Mouse (Mus musculus): Measurements from ENCODE around the gene Cd164l2. TPM values are rescaled to one million over a fixed set of nuclear protein-coding genes. Genes with fewer than 3 reads are reported as not detected.

Gene Cd164l2
- polyA plus RNA-seq, 1 experiment from 2014 or later = 3.8 TPM

DNA sequence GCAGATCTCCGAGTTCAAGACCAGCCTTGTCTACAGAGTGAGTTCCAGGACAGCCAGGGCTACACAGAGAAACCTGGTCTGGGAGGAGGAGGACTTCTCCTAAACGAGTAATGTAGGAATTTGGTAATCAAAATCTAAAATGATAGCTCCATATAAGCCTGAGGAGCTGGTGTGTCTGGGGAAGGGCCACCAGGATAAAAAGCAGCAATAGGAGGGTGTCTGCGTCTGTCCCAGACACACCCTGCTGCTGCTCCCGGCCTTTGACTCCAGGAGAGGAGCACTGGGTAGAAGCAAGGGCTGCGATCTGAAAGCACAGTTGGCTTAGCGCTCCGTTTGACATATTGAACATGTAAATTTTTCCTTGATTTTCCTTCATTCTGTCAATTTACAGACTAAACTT, 36.7 kb upstream of the Cd164l2 start:
- Histone ChIP-seq H3K4me2 (ENCODE audit: low read depth, low read length) (no peak overlapping the region), H3K9me3 (ENCODE audit: control insufficient read depth, low read length) (no peaks in the 10 kb centered on the region), H3K27me3 (replicated peaks; ENCODE audit: control insufficient read depth, insufficient read depth, low read length) (no peaks in the 10 kb centered on the region), H3K27ac (replicated peaks; ENCODE audit: low read depth, low read length) (no peak overlapping the region), H3K4me1 (ENCODE audit: control insufficient read depth, insufficient read depth, low read length) (peaks cover 8% of the 10 kb centered on the region), H3K9ac (ENCODE audit: low read depth, low read length) (no peak overlapping the region), H3K36me3 (ENCODE audit: control insufficient read depth, insufficient read depth, low read length) (peaks cover 36% of the 10 kb centered on the region), H3K4me3 (ENCODE audit: low read depth, low read length) (no peak overlapping the region)
- ATAC-seq (ENCODE audit: low read depth) (no peak), DNase-seq (ENCODE audit: low spot score) (no peak)
- WGBS = 86% methylated on average over 7 of the region's 7 CpGs

DNA sequence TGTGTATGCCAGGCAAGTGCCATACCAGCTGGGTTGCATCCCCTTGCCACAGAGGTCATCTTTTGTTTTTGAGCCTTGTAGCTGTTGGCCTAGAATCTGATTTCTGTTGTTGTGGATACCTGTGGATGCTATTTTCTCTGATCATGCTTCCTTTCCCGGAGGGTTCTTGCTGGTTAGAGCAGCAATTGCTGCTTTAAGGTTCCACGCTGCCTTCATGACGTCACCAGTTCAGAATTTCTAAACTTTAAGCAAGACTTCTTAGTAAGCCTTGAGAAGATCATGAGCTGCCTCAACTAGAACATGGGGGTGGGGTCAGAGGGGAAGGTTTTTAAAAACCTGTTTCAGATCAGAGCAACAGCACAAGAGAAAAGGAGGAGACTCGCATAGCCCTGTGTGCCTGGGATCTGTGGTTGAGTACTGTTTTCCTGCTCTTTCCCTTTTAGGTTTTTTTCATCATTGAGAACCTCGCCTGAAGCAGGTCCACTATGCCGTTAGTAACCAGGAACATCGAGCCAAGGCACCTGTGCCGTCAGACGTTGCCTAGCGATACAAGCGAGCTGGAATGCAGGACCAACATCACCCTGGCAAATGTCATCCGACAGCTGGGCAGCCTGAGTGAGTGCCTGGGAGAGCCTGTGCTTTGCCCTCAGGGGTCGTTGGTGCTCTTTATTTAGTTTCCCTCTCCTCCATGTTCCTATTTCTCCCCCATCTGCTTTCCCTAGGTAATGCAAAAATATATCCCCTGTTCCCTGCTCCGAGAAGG, 35.8 kb upstream of the Cd164l2 start:
- H3K36me3 ChIP-seq (ENCODE audit: control insufficient read depth, insufficient read depth, low read length) = peaks cover 42% of the 10 kb centered on the region
- 43% methylated on average over 14 of the region's 14 CpGs for WGBS
- H3K4me1 ChIP-seq (ENCODE audit: control insufficient read depth, insufficient read depth, low read length) = peaks cover 5% of the 10 kb centered on the region; the same call in 1 of the 2 replicates
- ATAC-seq (ENCODE audit: low read depth) = no peak; the same call in 1 of the 2 replicates
- 0 out of 2 replicates have a peak overlapping the region, but pooled peaks have one; percentile 39 for H3K27ac ChIP-seq (replicated peaks; ENCODE audit: low read depth, low read length)
- H3K4me2 ChIP-seq (ENCODE audit: low read depth, low read length) = no peak overlapping the region
- DNase-seq (ENCODE audit: low spot score) = peak; percentile 44
- no peaks in the 10 kb centered on the region for H3K27me3 ChIP-seq (replicated peaks; ENCODE audit: control insufficient read depth, insufficient read depth, low read length)
- 0 out of 2 replicates have a peak overlapping the region, but pooled peaks have one; percentile 8 for H3K9ac ChIP-seq (ENCODE audit: low read depth, low read length)
- no peaks in the 10 kb centered on the region for H3K9me3 ChIP-seq (ENCODE audit: control insufficient read depth, low read length)
- no peak overlapping the region for H3K4me3 ChIP-seq (ENCODE audit: low read depth, low read length)

DNA sequence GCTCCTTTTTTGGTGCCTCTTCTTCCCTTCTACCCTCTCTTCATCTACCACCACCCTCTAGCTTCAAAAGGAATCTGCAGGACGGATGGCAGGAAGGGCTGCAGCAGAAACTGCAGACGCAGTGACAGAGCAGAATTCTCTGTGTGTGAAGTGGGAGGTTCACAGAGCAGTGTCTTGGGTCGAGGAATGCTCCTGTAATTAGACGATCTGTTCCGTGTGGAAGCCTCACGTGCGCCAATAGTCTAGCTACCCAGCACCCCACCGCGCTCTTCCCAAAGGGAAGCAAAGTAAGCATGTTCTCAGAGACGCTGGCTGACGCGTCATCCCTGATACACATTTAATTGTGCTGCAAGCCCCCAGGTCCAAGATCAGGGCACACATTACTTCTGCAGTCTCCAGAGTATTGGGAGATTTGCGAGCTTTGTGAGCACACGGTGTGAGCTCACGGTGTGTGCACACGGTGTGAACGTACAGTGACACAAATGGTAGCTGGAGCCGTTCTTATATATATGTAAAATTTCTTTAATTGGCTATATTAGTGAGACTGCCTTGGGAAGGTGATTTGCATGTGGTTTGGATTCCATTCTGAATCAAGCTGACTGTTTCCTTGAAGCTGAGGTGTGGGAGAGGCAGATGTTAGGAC, 35.0 kb upstream of the Cd164l2 start:
- Histone ChIP-seq H3K4me2 (ENCODE audit: low read depth, low read length) (no peak overlapping the region), H3K4me3 (ENCODE audit: low read depth, low read length) (no peak overlapping the region), H3K4me1 (ENCODE audit: control insufficient read depth, insufficient read depth, low read length) (peaks cover 5% of the 10 kb centered on the region; the same call in 1 of the 2 replicates), H3K9me3 (ENCODE audit: control insufficient read depth, low read length) (no peaks in the 10 kb centered on the region), H3K27ac (replicated peaks; ENCODE audit: low read depth, low read length) (0 out of 2 replicates have a peak overlapping the region, but pooled peaks have one; percentile 39), H3K9ac (ENCODE audit: low read depth, low read length) (0 out of 2 replicates have a peak overlapping the region, but pooled peaks have one; percentile 8), H3K27me3 (replicated peaks; ENCODE audit: control insufficient read depth, insufficient read depth, low read length) (no peaks in the 10 kb centered on the region), H3K36me3 (ENCODE audit: control insufficient read depth, insufficient read depth, low read length) (peaks cover 46% of the 10 kb centered on the region)
- no peak for ATAC-seq (ENCODE audit: low read depth)
- WGBS = 70% methylated on average over 18 of the region's 18 CpGs
- no peak for DNase-seq (ENCODE audit: low spot score)

DNA sequence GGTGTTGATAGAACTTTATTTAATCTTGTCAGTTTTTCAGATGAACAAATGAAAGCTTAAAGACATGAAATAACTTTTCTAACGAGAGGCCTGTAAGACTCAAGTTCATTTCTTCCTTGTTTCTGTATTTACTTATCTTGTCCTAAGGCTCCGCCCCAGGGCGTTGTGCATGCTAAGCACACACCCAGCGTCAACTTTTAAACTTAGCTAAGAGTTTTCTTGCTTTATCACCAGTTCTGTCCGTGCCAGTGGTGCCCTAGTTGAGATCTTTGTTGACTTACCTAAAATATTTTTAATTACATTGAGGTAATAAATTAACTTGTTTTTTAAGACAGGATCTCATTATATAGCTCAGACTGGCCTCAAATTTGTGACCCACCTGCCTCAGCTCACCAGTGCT, 33.6 kb upstream of the Cd164l2 start:
- Histone ChIP-seq H3K27ac (replicated peaks; ENCODE audit: low read depth, low read length) (no peak overlapping the region), H3K9ac (ENCODE audit: low read depth, low read length) (no peak overlapping the region), H3K9me3 (ENCODE audit: control insufficient read depth, low read length) (no peaks in the 10 kb centered on the region), H3K4me2 (ENCODE audit: low read depth, low read length) (no peak overlapping the region), H3K36me3 (ENCODE audit: control insufficient read depth, insufficient read depth, low read length) (peaks cover 46% of the 10 kb centered on the region), H3K4me3 (ENCODE audit: low read depth, low read length) (no peak overlapping the region), H3K4me1 (ENCODE audit: control insufficient read depth, insufficient read depth, low read length) (peaks cover 10% of the 10 kb centered on the region; the same call in 1 of the 2 replicates), H3K27me3 (replicated peaks; ENCODE audit: control insufficient read depth, insufficient read depth, low read length) (no peaks in the 10 kb centered on the region)
- ATAC-seq (ENCODE audit: low read depth) = no peak
- no peak for DNase-seq (ENCODE audit: low spot score)
- 85% methylated on average over 5 of the region's 5 CpGs for WGBS

DNA sequence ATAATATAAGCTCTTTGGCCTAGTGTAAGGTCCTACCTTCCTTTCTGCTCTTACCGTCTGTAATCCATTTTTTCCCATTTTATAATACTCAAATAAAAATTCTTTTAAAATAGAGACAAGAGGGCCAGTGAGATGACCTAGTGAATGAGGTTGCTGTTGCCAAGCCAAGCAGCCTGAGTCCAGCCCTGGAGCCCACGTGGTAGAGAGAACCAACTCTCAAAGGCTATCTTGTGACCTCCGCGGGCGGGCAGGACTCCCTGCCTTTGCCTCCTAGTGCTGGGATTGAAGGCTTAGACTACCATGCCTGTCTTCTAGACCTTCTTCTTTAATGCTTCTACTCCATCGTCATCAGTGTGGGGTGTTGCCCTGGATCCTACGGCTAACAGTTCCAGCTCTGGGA, 32.7 kb upstream of the Cd164l2 start:
- ATAC-seq (ENCODE audit: low read depth) (no peak), DNase-seq (ENCODE audit: low spot score) (no peak)
- H3K9me3 ChIP-seq (ENCODE audit: control insufficient read depth, low read length) = no peaks in the 10 kb centered on the region
- H3K4me3 ChIP-seq (ENCODE audit: low read depth, low read length) = no peak overlapping the region
- H3K36me3 ChIP-seq (ENCODE audit: control insufficient read depth, insufficient read depth, low read length) = peaks cover 46% of the 10 kb centered on the region
- H3K27ac ChIP-seq (replicated peaks; ENCODE audit: low read depth, low read length) = no peak overlapping the region
- WGBS = 97% methylated on average over 7 of the region's 7 CpGs
- no peaks in the 10 kb centered on the region for H3K27me3 ChIP-seq (replicated peaks; ENCODE audit: control insufficient read depth, insufficient read depth, low read length)
- H3K4me1 ChIP-seq (ENCODE audit: control insufficient read depth, insufficient read depth, low read length) = peaks cover 17% of the 10 kb centered on the region
- H3K9ac ChIP-seq (ENCODE audit: low read depth, low read length) = no peak overlapping the region
- no peak overlapping the region for H3K4me2 ChIP-seq (ENCODE audit: low read depth, low read length)

DNA sequence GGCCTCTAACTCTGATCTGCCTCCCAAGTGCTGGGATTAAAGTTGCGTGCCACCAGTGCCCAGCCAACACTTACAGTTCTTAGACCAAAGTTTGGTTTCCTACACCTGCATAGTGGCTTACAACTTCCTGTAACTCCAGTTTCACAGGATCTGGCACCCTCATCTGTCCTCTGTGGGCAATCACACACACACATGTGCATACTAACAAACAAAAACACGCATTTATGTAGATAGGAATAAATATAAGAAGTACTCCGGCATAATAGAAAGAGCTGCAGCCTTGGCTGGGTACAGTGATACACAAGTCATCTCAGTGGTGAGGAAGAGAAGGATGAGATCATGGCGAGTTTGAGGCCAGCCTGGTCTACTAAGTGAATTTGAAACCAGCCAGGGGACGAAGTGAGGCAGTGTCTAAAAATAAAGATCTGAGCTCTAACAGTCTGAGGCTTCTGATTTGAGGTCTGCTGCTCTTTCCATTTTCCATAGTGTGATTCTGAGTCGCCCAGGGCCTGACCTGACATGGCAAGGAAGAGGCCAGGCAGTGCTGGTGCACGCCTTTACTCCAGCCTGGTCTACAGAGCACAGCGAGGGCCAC, 29.4 kb upstream of the Cd164l2 start:
- no peak overlapping the region for H3K27ac ChIP-seq (replicated peaks; ENCODE audit: low read depth, low read length)
- H3K27me3 ChIP-seq (replicated peaks; ENCODE audit: control insufficient read depth, insufficient read depth, low read length) = no peaks in the 10 kb centered on the region
- H3K4me3 ChIP-seq (ENCODE audit: low read depth, low read length) = no peak overlapping the region
- H3K9me3 ChIP-seq (ENCODE audit: control insufficient read depth, low read length) = no peaks in the 10 kb centered on the region
- H3K4me2 ChIP-seq (ENCODE audit: low read depth, low read length) = no peak overlapping the region
- DNase-seq (ENCODE audit: low spot score) (no peak), ATAC-seq (ENCODE audit: low read depth) (no peak)
- H3K9ac ChIP-seq (ENCODE audit: low read depth, low read length) = no peak overlapping the region
- H3K36me3 ChIP-seq (ENCODE audit: control insufficient read depth, insufficient read depth, low read length) = peaks cover 60% of the 10 kb centered on the region
- 92% methylated on average over 8 of the region's 8 CpGs for WGBS
- peaks cover 31% of the 10 kb centered on the region for H3K4me1 ChIP-seq (ENCODE audit: control insufficient read depth, insufficient read depth, low read length)

DNA sequence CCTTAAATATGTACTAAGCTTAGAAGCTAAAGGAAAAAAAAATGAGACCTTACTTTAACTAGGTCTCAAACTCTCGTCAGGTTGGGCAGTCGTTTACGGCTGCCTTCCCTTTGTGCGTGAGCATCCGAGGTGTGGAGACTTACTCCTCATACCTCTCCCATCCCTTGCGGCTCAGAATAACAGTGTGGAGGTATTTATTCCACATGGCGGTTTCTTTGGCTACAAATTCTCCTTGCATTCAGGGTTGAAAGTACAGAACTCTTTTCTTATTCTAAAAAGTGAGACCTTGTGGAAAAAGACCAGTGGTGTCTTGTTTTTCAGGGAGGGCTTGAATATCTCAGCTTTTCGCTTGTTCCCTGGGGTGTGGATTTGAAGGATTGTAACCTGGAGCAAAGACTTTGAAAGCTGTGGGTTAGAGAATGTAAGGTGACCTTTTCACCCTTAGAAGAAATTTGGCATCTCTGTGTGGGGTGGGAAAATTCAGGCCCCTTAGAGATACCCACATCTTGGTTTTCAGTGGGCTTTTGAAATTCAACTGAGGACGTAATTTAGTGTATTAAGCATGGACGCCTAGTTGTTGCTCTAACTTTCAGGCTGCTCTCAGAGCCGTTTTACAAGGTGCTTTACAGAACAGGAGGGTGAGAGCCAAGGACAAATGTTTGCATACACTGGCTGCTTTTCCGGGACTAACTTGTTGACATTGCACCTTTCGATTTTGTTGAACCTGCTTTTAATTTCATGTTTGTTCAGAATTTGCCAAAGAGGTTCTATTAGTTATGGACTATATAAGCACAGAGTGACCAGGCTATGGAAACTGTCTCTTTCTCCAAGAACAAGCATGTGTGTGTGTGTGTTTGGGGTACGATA, 27.7 kb upstream of the Cd164l2 start:
- Histone ChIP-seq H3K27ac (replicated peaks; ENCODE audit: low read depth, low read length) (peak overlapping the region; percentile 75), H3K9me3 (ENCODE audit: control insufficient read depth, low read length) (no peaks in the 10 kb centered on the region), H3K4me1 (ENCODE audit: control insufficient read depth, insufficient read depth, low read length) (peaks cover 31% of the 10 kb centered on the region), H3K36me3 (ENCODE audit: control insufficient read depth, insufficient read depth, low read length) (peaks cover 59% of the 10 kb centered on the region), H3K4me3 (ENCODE audit: low read depth, low read length) (no peak overlapping the region), H3K27me3 (replicated peaks; ENCODE audit: control insufficient read depth, insufficient read depth, low read length) (no peaks in the 10 kb centered on the region), H3K4me2 (ENCODE audit: low read depth, low read length) (no peak overlapping the region), H3K9ac (ENCODE audit: low read depth, low read length) (no peak overlapping the region)
- ATAC-seq (ENCODE audit: low read depth) (no peak), DNase-seq (ENCODE audit: low spot score) (no peak)
- 43% methylated on average over 14 of the region's 14 CpGs for WGBS
